Mouse (Mus musculus): Measurements from ENCODE around the gene Nfix. TPM values are rescaled to one million over a fixed set of nuclear protein-coding genes. Genes with fewer than 3 reads are reported as not detected.
A peak's percentile ranks its signal among the peaks of the same experiment; 100 is the strongest.

The Nfix gene
- polyA plus RNA-seq, 1 experiment, result 65.7 TPM

GRCm38 (mm10) chr8:84840248-84840999, 40.3 kb upstream of the Nfix start, which contains the start of gene Rad23a:
TSS of gene Rad23a (minus strand) at chr8:84840665.
- Histone ChIP-seq H3K4me2 (ENCODE audit: low read depth) (peak within 1 kb of the TSS; percentile 89), H3ac (ENCODE audit: control insufficient read depth, insufficient read length) (peak within 1 kb of the TSS; percentile 74), H3K36me3 (ENCODE audit: control insufficient read depth, insufficient read depth) (peaks cover 57% of the 10 kb centered on the region), H3K4me3 (peak within 1 kb of the TSS; percentile 70), H3K79me2 (ENCODE audit: control insufficient read depth, insufficient read depth) (peaks cover 20% of the 10 kb centered on the region), H3K27me3 (ENCODE audit: control insufficient read depth, insufficient read depth, insufficient read length) (no peaks in the 10 kb centered on the region)
- TF ChIP-seq MYOG (IDR thresholded peaks at IDR 0.05; ENCODE audit: control insufficient read depth in 1 of 3, insufficient read depth in 1 of 3, insufficient read length in 2 of 3, low read depth in 2 of 3) (peak in 2 of 3 experiments; percentile 62 to 63), POLR2A (IDR thresholded peaks at IDR 0.05; ENCODE audit: insufficient read length, low read depth) (peak; percentile 94), SRF (IDR thresholded peaks at IDR 0.05; ENCODE audit: control insufficient read depth, insufficient read length, low read depth) (no peak), TCF3 (IDR thresholded peaks at IDR 0.05; ENCODE audit: insufficient read length, low read depth) (no peak), MYOD1 (IDR thresholded peaks at IDR 0.05; ENCODE audit: control insufficient read depth in 1 of 3, insufficient read length in 2 of 3, low read depth in 2 of 3) (peak in 1 of 3 experiments; percentile 28), E2F4 (IDR thresholded peaks at IDR 0.05; ENCODE audit: insufficient read depth) (peak; percentile 23), MAX (IDR thresholded peaks at IDR 0.05; ENCODE audit: low read depth) (no peak), USF1 (IDR thresholded peaks at IDR 0.05; ENCODE audit: low read depth) (no peak), TCF12 (IDR thresholded peaks at IDR 0.05; ENCODE audit: insufficient read depth, poor library complexity, severe bottlenecking) (no peak), POLR2AphosphoS2 (IDR thresholded peaks at IDR 0.05; ENCODE audit: insufficient read length, low read depth) (peak; percentile 99), CEBPB (IDR thresholded peaks at IDR 0.05; ENCODE audit: insufficient read depth, poor library complexity, severe bottlenecking) (no peak), REST (IDR thresholded peaks at IDR 0.05; ENCODE audit: insufficient read depth, insufficient read length) (no peak)

GRCm38 (mm10) chr8:84839875-84840247, 39.7 kb upstream of the Nfix start:
- Histone ChIP-seq H3K79me2 (ENCODE audit: control insufficient read depth, insufficient read depth) (peaks cover 15% of the 10 kb centered on the region), H3K36me3 (ENCODE audit: control insufficient read depth, insufficient read depth) (peaks cover 56% of the 10 kb centered on the region), H3K4me3 (peak overlapping the region; percentile 70), H3K4me2 (ENCODE audit: low read depth) (peak overlapping the region; percentile 89), H3ac (ENCODE audit: control insufficient read depth, insufficient read length) (peak overlapping the region; percentile 74), H3K27me3 (ENCODE audit: control insufficient read depth, insufficient read depth, insufficient read length) (no peaks in the 10 kb centered on the region)
- TF ChIP-seq REST (IDR thresholded peaks at IDR 0.05; ENCODE audit: insufficient read depth, insufficient read length), result no peak
- TF ChIP-seq SRF (IDR thresholded peaks at IDR 0.05; ENCODE audit: control insufficient read depth, insufficient read length, low read depth), result no peak
- TF ChIP-seq MYOD1 (IDR thresholded peaks at IDR 0.05; ENCODE audit: control insufficient read depth in 1 of 3, insufficient read length in 2 of 3, low read depth in 2 of 3), result no peak
- TF ChIP-seq E2F4 (IDR thresholded peaks at IDR 0.05; ENCODE audit: insufficient read depth), result no peak
- no peak for TF ChIP-seq MYOG (IDR thresholded peaks at IDR 0.05; ENCODE audit: control insufficient read depth in 1 of 3, insufficient read depth in 1 of 3, insufficient read length in 2 of 3, low read depth in 2 of 3)
- TF ChIP-seq USF1 (IDR thresholded peaks at IDR 0.05; ENCODE audit: low read depth), result no peak

DNA sequence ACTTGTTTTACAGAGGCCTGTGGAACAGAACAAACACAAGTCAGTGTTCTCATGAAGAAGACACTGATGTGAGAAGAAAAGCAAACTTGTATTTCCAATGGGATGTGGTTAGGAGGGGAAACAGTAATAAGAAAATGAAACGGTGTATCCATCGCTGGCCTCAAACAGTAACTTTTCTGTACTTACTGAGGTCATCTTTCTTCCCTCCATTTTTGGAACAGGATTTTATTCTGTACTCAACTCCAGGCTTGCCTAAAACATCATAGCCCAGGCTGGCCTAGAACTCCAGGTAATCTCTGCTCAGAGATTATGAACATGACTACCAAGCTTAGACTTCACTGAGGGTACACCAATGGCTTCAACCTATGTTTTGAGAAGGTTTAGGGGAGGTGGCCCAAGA, 39.3 kb upstream of the Nfix start:
- Histone ChIP-seq H3K36me3 (ENCODE audit: control insufficient read depth, insufficient read depth) (peaks cover 56% of the 10 kb centered on the region), H3K79me2 (ENCODE audit: control insufficient read depth, insufficient read depth) (peaks cover 15% of the 10 kb centered on the region), H3K4me2 (ENCODE audit: low read depth) (peak overlapping the region; percentile 89), H3ac (ENCODE audit: control insufficient read depth, insufficient read length) (peak overlapping the region; percentile 74), H3K27me3 (ENCODE audit: control insufficient read depth, insufficient read depth, insufficient read length) (no peaks in the 10 kb centered on the region), H3K4me3 (peak overlapping the region; percentile 70)
- TF ChIP-seq MAX (IDR thresholded peaks at IDR 0.05; ENCODE audit: low read depth) (no peak), TCF3 (IDR thresholded peaks at IDR 0.05; ENCODE audit: insufficient read length, low read depth) (no peak), CEBPB (IDR thresholded peaks at IDR 0.05; ENCODE audit: insufficient read depth, poor library complexity, severe bottlenecking) (no peak), POLR2AphosphoS2 (IDR thresholded peaks at IDR 0.05; ENCODE audit: insufficient read length, low read depth) (no peak), E2F4 (IDR thresholded peaks at IDR 0.05; ENCODE audit: insufficient read depth) (no peak), SRF (IDR thresholded peaks at IDR 0.05; ENCODE audit: control insufficient read depth, insufficient read length, low read depth) (no peak), POLR2A (IDR thresholded peaks at IDR 0.05; ENCODE audit: insufficient read length, low read depth) (no peak), USF1 (IDR thresholded peaks at IDR 0.05; ENCODE audit: low read depth) (no peak), MYOD1 (IDR thresholded peaks at IDR 0.05; ENCODE audit: control insufficient read depth in 1 of 3, insufficient read length in 2 of 3, low read depth in 2 of 3) (no peak), REST (IDR thresholded peaks at IDR 0.05; ENCODE audit: insufficient read depth, insufficient read length) (no peak), TCF12 (IDR thresholded peaks at IDR 0.05; ENCODE audit: insufficient read depth, poor library complexity, severe bottlenecking) (no peak), MYOG (IDR thresholded peaks at IDR 0.05; ENCODE audit: control insufficient read depth in 1 of 3, insufficient read depth in 1 of 3, insufficient read length in 2 of 3, low read depth in 2 of 3) (no peak)

DNA sequence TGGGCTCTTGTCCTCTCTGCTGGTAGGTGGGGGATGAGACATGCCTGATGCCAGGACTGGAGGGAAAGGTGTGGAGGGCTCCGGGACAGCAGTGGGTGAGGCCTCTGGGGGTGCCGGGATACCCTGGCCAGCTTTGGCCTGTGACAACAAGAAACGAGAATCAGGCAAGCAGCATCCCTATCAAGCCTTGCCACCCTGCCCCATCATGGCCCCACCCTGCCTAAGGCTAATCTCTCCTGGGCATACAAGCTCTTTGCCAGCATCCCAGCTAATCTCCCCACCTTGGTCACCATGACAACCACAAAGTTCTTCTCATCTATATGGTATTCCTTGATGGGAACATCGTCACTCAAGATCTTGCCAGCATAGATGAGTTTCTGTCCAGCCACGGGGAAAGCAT, 38.4 kb upstream of the Nfix start:
- Histone ChIP-seq H3K4me2 (ENCODE audit: low read depth) (no peak overlapping the region), H3K4me3 (no peak overlapping the region), H3K27me3 (ENCODE audit: control insufficient read depth, insufficient read depth, insufficient read length) (no peaks in the 10 kb centered on the region), H3ac (ENCODE audit: control insufficient read depth, insufficient read length) (no peak overlapping the region), H3K36me3 (ENCODE audit: control insufficient read depth, insufficient read depth) (peaks cover 55% of the 10 kb centered on the region), H3K79me2 (ENCODE audit: control insufficient read depth, insufficient read depth) (peaks cover 15% of the 10 kb centered on the region)
- TF ChIP-seq POLR2A (IDR thresholded peaks at IDR 0.05; ENCODE audit: insufficient read length, low read depth) (no peak), SRF (IDR thresholded peaks at IDR 0.05; ENCODE audit: control insufficient read depth, insufficient read length, low read depth) (no peak), MAX (IDR thresholded peaks at IDR 0.05; ENCODE audit: low read depth) (no peak), TCF12 (IDR thresholded peaks at IDR 0.05; ENCODE audit: insufficient read depth, poor library complexity, severe bottlenecking) (no peak), E2F4 (IDR thresholded peaks at IDR 0.05; ENCODE audit: insufficient read depth) (no peak), POLR2AphosphoS2 (IDR thresholded peaks at IDR 0.05; ENCODE audit: insufficient read length, low read depth) (no peak), REST (IDR thresholded peaks at IDR 0.05; ENCODE audit: insufficient read depth, insufficient read length) (no peak), MYOD1 (IDR thresholded peaks at IDR 0.05; ENCODE audit: control insufficient read depth in 1 of 3, insufficient read length in 2 of 3, low read depth in 2 of 3) (no peak), TCF3 (IDR thresholded peaks at IDR 0.05; ENCODE audit: insufficient read length, low read depth) (no peak), CEBPB (IDR thresholded peaks at IDR 0.05; ENCODE audit: insufficient read depth, poor library complexity, severe bottlenecking) (no peak), MYOG (IDR thresholded peaks at IDR 0.05; ENCODE audit: control insufficient read depth in 1 of 3, insufficient read depth in 1 of 3, insufficient read length in 2 of 3, low read depth in 2 of 3) (no peak), USF1 (IDR thresholded peaks at IDR 0.05; ENCODE audit: low read depth) (no peak)

Measured in myocyte (in vitro differentiated cells).